Mouse (Mus musculus) hindbrain, postnatal 0 days (tissue): ENCODE results near the gene Gm16253. TPM values are rescaled to one million over a fixed set of nuclear protein-coding genes. Genes with fewer than 3 reads are reported as not detected.

Experiments
- ATAC-seq: fragments of 200-750 bp; cut with Nextera tagmentation; 2 replicates; pipeline ENCODE4 v1.8.0; 2017; ENCODE audit warnings: mild to moderate bottlenecking, moderate TSS enrichment, moderate library complexity
- DNase-seq: peaks from one replicate; pipeline ENCODE4 v3.0.0-alpha.2; 2015; ENCODE audit warnings: low spot score
- H3K27ac ChIP-seq: fragments of 300-500 bp; sonication (generic); 2 replicates; pipeline ENCODE4 v1.5.1; 2014; ENCODE audit warnings: mild to moderate bottlenecking
- H3K27me3 ChIP-seq: fragments of 300-500 bp; sonication (generic); 2 replicates; pipeline ENCODE4 v1.6.1; 2014; ENCODE audit warnings: low read length, mixed read lengths; ENCODE audit not compliant: insufficient read depth
- H3K36me3 ChIP-seq: fragments of 300-500 bp; sonication (generic); 2 replicates; pipeline ENCODE4 v1.6.1; 2014; ENCODE audit warnings: low read length, mixed read lengths; ENCODE audit not compliant: insufficient read depth
- H3K4me1 ChIP-seq: fragments of 300-500 bp; sonication (generic); 2 replicates; pipeline ENCODE4 v1.6.1; 2014; ENCODE audit warnings: antibody characterized with exemption, low read length, mixed read lengths; ENCODE audit not compliant: insufficient read depth
- H3K4me2 ChIP-seq: fragments of 300-500 bp; sonication (generic); 2 replicates; pipeline ENCODE4 v1.6.1; 2014; ENCODE audit warnings: low read depth, mild to moderate bottlenecking, low read length, moderate library complexity, mixed read lengths
- H3K4me3 ChIP-seq: fragments of 300-500 bp; sonication (generic); 2 replicates; pipeline ENCODE4 v1.5.1; 2014; ENCODE audit warnings: low read length
- H3K9ac ChIP-seq: fragments of 300-500 bp; sonication (generic); replicated peaks from 2 replicates; pipeline ENCODE4 v1.6.1; 2014; ENCODE audit warnings: mild to moderate bottlenecking, low read length, moderate library complexity, mixed read lengths
- H3K9me3 ChIP-seq: fragments of 300-500 bp; sonication (generic); 2 replicates; pipeline ENCODE4 v1.6.1; 2016; ENCODE audit warnings: low read length, mixed read lengths
- CTCF ChIP-seq: IDR thresholded peaks from 2 replicates; pipeline ENCODE4 v1.5.1; 2016; ENCODE audit warnings: antibody characterized with exemption, control low read depth, low read depth
- WGBS: fragments of 180-500 bp; shearing (Covaris S2); extraction: QIAGEN DNeasy Blood & Tissue Kit; methylation state at CpG from one replicate; pipeline ENCODE4 v1.1.7; 2014; 5-methylcytosine and 5-hydroxymethylcytosine counted together
- polyA plus RNA-seq: library from polyadenylated mRNA; unstranded; fragments of >200 nt; fragmentation: Nextera tagmentation; extraction: Ambion mirVana; gene quantifications from 2 replicates; pipeline ENCODE4 v1.2.1, GENCODE M21; 2015
- total RNA-seq: library from RNA; depleted of rRNA; stranded (reverse); fragments of >200 nt; gene quantifications from 2 replicates; pipeline ENCODE4 v1.2.3, GENCODE M21; 2014

The Gm16253 gene
- total and polyA plus RNA-seq, 2 experiments from 2014 or later, result 0.96 TPM; not detected in 1

DNA sequence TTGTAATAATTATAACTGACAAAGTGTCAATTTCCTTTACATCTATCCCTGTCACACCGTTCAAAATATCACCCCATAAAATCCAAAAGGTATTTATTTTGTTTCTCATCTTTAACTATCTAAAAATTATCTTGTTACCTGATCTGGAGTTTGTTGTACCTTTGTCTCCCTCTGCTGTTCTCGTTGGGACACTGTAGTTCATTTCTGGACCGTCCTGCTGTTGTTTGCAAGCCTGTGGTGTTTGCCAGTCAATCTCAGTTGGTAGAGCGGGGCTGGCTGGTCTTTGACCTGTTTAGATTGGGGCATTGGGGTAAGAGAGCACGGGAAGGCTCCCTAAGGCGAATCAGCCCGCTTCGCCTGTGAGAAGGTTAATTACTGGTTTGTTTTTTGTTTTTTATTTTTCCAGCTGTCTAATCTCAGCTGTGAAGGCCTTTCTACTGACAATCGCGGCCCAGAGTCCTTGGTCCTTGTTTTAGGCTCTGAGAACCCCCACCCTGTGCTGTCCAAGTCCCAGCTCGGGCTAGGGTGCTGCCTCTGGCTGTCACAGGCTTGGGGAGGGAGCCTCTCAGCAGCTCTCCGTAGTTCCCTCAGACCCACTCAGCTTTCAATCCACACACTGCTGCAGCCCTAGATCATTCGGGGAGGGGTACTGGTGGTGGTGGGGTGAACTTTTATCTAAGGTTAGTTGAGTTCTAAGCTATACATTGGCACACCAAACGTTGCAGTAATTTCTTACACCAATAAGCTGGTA, 35.3 kb upstream of the Gm16253 start:
- H3K9me3 ChIP-seq, result no peaks in the 10 kb centered on the region
- WGBS, result 22% methylated on average over 14 of the region's 14 CpGs
- ATAC-seq (no peak), DNase-seq (peak; percentile 65)
- no peaks in the 10 kb centered on the region for H3K36me3 ChIP-seq
- no peak overlapping the region for H3K4me3 ChIP-seq
- H3K27me3 ChIP-seq, result no peaks in the 10 kb centered on the region
- TF ChIP-seq CTCF, result peak; percentile 70
- H3K27ac ChIP-seq, result no peak overlapping the region
- no peak overlapping the region for H3K9ac ChIP-seq
- no peaks in the 10 kb centered on the region for H3K4me1 ChIP-seq
- H3K4me2 ChIP-seq, result no peak overlapping the region

DNA sequence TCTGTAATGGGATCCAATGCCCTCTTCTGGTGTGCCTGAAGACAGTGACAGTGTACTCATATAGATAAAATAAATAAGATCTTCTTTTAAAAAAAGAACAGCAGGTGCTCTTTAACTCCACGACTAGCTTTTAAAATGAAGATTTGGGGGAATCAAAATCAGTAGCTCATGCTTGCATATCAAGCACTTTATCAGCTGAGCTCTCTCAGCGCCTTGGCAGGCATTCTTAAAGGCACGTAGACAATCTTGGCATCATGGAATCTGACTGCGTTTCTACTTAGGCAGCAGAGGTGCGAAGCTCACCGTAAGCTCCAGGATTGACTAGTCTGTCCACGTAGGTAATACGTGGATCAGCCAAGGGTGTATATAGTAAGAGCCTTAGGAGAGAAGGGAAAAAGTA, 34.2 kb upstream of the Gm16253 start:
- no peak overlapping the region for H3K4me3 ChIP-seq
- no peak overlapping the region for H3K4me2 ChIP-seq
- no peaks in the 10 kb centered on the region for H3K9me3 ChIP-seq
- H3K27ac ChIP-seq, result no peak overlapping the region
- 74% methylated on average over 8 of the region's 8 CpGs for WGBS
- no peaks in the 10 kb centered on the region for H3K36me3 ChIP-seq
- no peak for DNase-seq
- no peak for TF ChIP-seq CTCF
- no peaks in the 10 kb centered on the region for H3K4me1 ChIP-seq
- no peak for ATAC-seq
- H3K27me3 ChIP-seq, result no peaks in the 10 kb centered on the region
- no peak overlapping the region for H3K9ac ChIP-seq

DNA sequence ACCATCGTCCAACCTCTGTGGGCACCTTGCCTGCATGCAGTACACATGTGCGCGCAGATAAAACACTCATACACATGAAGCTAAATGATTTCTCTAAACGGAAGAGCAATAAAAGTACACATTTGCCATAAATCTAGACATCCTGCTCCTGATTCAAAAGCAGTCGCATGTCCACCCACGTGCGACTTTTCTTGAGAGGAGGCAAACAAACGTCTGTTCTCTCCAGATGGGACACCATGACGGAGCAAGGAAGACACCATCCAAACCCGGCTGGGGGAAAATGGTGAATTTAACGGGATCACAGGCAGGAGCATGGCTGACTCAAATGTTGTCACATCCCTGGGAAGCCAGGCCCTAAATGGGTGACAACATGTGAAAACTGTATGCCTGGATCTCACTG, 33.4 kb upstream of the Gm16253 start:
- H3K27me3 ChIP-seq, result no peaks in the 10 kb centered on the region
- no peaks in the 10 kb centered on the region for H3K9me3 ChIP-seq
- H3K4me1 ChIP-seq, result no peaks in the 10 kb centered on the region
- ATAC-seq (no peak), DNase-seq (no peak)
- H3K4me2 ChIP-seq, result no peak overlapping the region
- no peaks in the 10 kb centered on the region for H3K36me3 ChIP-seq
- no peak overlapping the region for H3K9ac ChIP-seq
- TF ChIP-seq CTCF, result no peak
- no peak overlapping the region for H3K4me3 ChIP-seq
- no peak overlapping the region for H3K27ac ChIP-seq
- WGBS, result 84% methylated on average over 11 of the region's 11 CpGs

- no peak overlapping the region for H3K4me2 ChIP-seq
- no peaks in the 10 kb centered on the region for H3K27me3 ChIP-seq
- DNase-seq (no peak), ATAC-seq (no peak)
- peak; percentile 41; the same call in 1 of the 2 replicates for TF ChIP-seq CTCF
- H3K4me3 ChIP-seq, result no peak overlapping the region
- H3K36me3 ChIP-seq, result no peaks in the 10 kb centered on the region
- no peak overlapping the region for H3K27ac ChIP-seq
- H3K9me3 ChIP-seq, result no peaks in the 10 kb centered on the region
- no peaks in the 10 kb centered on the region for H3K4me1 ChIP-seq
- no peak overlapping the region for H3K9ac ChIP-seq
- 41% methylated on average over 1 of the region's 1 CpGs for WGBS
Observed at GRCm38 (mm10) chr3:96545565-96545964, 31.2 kb upstream of the Gm16253 start.

DNA sequence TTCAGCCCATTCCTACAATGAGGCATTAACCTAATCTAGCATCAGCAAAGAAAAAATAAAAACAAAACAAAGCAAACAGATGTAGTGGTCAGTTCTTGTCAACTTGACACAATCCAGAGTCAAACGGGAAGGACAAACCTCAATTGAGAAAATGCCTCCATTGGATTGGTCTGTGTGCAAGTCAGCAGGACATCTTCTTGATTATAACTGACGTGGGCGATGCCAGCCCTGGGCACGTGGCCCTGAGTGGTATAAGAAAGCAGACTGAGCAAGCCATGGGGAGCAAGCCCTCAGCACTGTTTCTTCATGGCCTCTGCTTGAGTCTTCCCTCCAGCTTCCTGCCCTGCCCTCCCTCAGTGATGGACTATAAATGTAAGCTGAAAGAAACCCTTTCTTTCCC, 29.9 kb upstream of the Gm16253 start:
- Histone ChIP-seq H3K27ac (no peak overlapping the region), H3K36me3 (no peaks in the 10 kb centered on the region), H3K27me3 (no peaks in the 10 kb centered on the region), H3K9ac (no peak overlapping the region), H3K4me3 (no peak overlapping the region), H3K4me2 (0 out of 2 replicates have a peak overlapping the region, but pooled peaks have one; percentile 8), H3K4me1 (no peaks in the 10 kb centered on the region), H3K9me3 (no peaks in the 10 kb centered on the region)
- ATAC-seq (no peak; the same call in 1 of the 2 replicates), DNase-seq (no peak)
- 45% methylated on average over 4 of the region's 4 CpGs for WGBS
- TF ChIP-seq CTCF, result no peak

DNA sequence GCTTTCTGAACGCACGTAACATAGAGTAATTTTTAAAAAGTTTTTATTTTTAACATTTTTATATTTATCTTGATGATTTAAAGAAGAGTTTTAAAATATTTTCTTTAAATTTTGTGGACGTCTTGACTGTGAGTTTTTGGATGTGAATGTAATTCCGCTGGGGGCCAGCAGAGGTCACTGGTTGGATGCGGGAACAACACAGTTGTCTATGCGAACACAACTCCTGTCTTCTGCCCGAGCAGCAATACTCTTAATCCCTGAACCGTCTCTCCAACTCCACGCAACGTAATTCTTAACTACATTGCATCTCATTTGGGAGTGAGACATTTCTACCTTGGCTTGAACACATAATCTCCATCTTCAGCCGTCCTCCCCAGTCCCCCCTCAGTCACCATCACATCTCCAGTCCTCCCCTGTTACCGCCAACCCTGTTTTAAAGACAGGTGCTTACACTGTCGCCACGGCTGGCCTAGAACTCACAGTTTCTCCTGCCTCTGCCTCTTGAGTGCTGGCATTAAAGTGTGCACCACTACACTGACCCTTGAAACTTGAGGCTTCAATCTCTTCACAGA, 29.3 kb upstream of the Gm16253 start:
- TF ChIP-seq CTCF, result peak; percentile 83
- 7% methylated on average over 14 of the region's 14 CpGs for WGBS
- Histone ChIP-seq H3K9ac (no peak overlapping the region), H3K27ac (no peak overlapping the region), H3K9me3 (no peaks in the 10 kb centered on the region), H3K36me3 (no peaks in the 10 kb centered on the region), H3K4me3 (no peak overlapping the region), H3K4me2 (peak overlapping the region; percentile 40), H3K27me3 (no peaks in the 10 kb centered on the region), H3K4me1 (no peaks in the 10 kb centered on the region)
- ATAC-seq (peak; percentile 71), DNase-seq (peak; percentile 78)

DNA sequence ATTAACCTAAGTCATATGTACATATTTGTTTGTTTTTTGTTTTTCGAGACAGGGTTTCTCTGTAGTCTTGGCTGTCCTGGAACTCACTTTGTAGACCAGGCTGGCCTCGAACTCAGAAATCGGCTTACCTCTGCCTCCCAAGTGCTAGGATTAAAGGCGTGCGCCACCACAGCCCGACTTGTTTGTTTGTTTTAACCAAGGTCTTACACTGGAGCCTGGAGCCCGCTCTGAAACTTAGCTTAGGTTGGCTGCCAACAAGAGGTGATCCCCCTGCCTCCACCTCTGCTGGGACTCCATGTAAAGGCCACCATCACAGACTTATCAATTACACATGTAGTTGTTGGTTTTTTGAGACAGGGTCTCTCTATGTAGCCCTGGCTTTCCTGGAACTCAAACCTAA, 28.0 kb upstream of the Gm16253 start:
- Histone ChIP-seq H3K4me2 (no peak overlapping the region), H3K9ac (no peak overlapping the region), H3K27me3 (no peaks in the 10 kb centered on the region), H3K36me3 (no peaks in the 10 kb centered on the region), H3K4me1 (no peaks in the 10 kb centered on the region), H3K27ac (no peak overlapping the region), H3K4me3 (no peak overlapping the region), H3K9me3 (no peaks in the 10 kb centered on the region)
- WGBS, result 89% methylated on average over 7 of the region's 7 CpGs
- ATAC-seq, result no peak
- no peak for DNase-seq
- no peak for TF ChIP-seq CTCF
